Mouse (Mus musculus): ENCODE measurements around the gene Pitpnm1.

- TF ChIP-seq POLR2A (IDR thresholded peaks at IDR 0.05; ENCODE audit: insufficient read depth, low read depth, low read length) (no peak), CTCF (IDR thresholded peaks at IDR 0.05; ENCODE audit: insufficient read depth, low read depth, low read length) (no peak)
Measured at GRCm38 (mm10) chr19:4102626-4103025, 2.8 kb downstream of the Pitpnm1 start.

Data from olfactory bulb, adult 2 months (tissue).